Comparison of ENCODE assay signal across 25 mouse cellular contexts in genomic region chr6:6070015-6070414, GRCm38 (mm10).
DNase-seq lines count a peak whose midpoint lies in the region; ATAC-seq and TF ChIP-seq lines count a peak whose summit lies in the region.
"Had no signal": no experiment of that assay in that cellular context is flagged by ENCODE, and none has a peak within 500 bp of the region (broad histone marks: within the 10 kb centered on the region; RNA-seq: fewer than 3 reads in every experiment).

No protein-coding gene starts in this region.

- no peak overlapping the region for H3K4me2 ChIP-seq in liver, postnatal 0 days (ENCODE audit: low read depth, low read length)
- H3K4me2 ChIP-seq in liver, embryonic 12.5 days: no peak overlapping the region
- H3K4me2 ChIP-seq: embryonic facial prominence, embryonic 12.5 days; embryonic facial prominence, embryonic 15.5 days; heart, embryonic 13.5 days; hindbrain, embryonic 13.5 days had no signal

- no peak overlapping the region for H3K4me3 ChIP-seq in liver, postnatal 0 days (ENCODE audit: low read depth, low read length)
- H3K4me3 ChIP-seq in liver, embryonic 12.5 days: no peak overlapping the region
- H3K4me3 ChIP-seq in hindbrain, embryonic 10.5 days: no peak overlapping the region
- H3K4me3 ChIP-seq: embryonic facial prominence, embryonic 12.5 days; embryonic facial prominence, embryonic 15.5 days; heart, adult 2 months; heart, embryonic 10.5 days; heart, embryonic 13.5 days; hindbrain, embryonic 13.5 days had no signal

- no peak overlapping the region for H3K27ac ChIP-seq in liver, postnatal 0 days (ENCODE audit: low read depth)
- no peak overlapping the region for H3K27ac ChIP-seq in liver, embryonic 12.5 days
- no peak overlapping the region for H3K27ac ChIP-seq in hindbrain, embryonic 10.5 days
- H3K27ac ChIP-seq: embryonic facial prominence, embryonic 12.5 days; embryonic facial prominence, embryonic 15.5 days; heart, adult 2 months; heart, embryonic 10.5 days; heart, embryonic 13.5 days; hindbrain, embryonic 13.5 days had no signal

- no peaks in the 10 kb centered on the region for H3K9me3 ChIP-seq in liver, postnatal 0 days (ENCODE audit: low read length)
- no peaks in the 10 kb centered on the region for H3K9me3 ChIP-seq in liver, embryonic 12.5 days (replicated peaks)
- no peaks in the 10 kb centered on the region for H3K9me3 ChIP-seq in hindbrain, embryonic 10.5 days
- H3K9me3 ChIP-seq: embryonic facial prominence, embryonic 12.5 days; embryonic facial prominence, embryonic 15.5 days; heart, embryonic 10.5 days; heart, embryonic 13.5 days; hindbrain, embryonic 13.5 days had no signal

- intact Hi-C loops in heart, postnatal 36 days (cut with DNase I): no loop called here

- H3K4me1 ChIP-seq in liver, postnatal 0 days (ENCODE audit: insufficient read depth): peaks cover 3% of the 10 kb centered on the region; the same call in 1 of the 2 replicates
- H3K4me1 ChIP-seq in liver, embryonic 12.5 days: 0 out of 2 replicates have a peak, but pooled peaks cover 6% of the 10 kb centered on the region
- peaks cover 15% of the 10 kb centered on the region for H3K4me1 ChIP-seq in hindbrain, embryonic 10.5 days (replicated peaks)

- peak; percentile 39 for DNase-seq in heart, adult 11 months
- DNase-seq in heart, postnatal 36 days: no peak
- DNase-seq in liver, postnatal 0 days: no peak
- DNase-seq in ES-CJ7 (ENCODE audit: low read depth, low spot score) (peak; percentile 48), ZHBTc4 (ENCODE audit: low read depth, low spot score) (peak; percentile 25)
- DNase-seq in layer of hippocampus, postnatal 14 days (ENCODE audit: low spot score in 2 of 2): no peak
- no peak for DNase-seq in hindbrain, embryonic 10.5 days (ENCODE audit: low spot score)
- DNase-seq: adrenal gland, adult 2 months; adrenal gland, postnatal 14 days; cerebellum, adult 11 months; cerebellum, adult 2 months; cerebellum, adult 9-11 months; cerebellum, postnatal 25 days; gastrocnemius, postnatal 25 days; heart, adult 2 months; heart, postnatal 14 days had no signal

- TF ChIP-seq EP300 in liver, postnatal 0 days (IDR thresholded peaks at IDR 0.05; ENCODE audit: low read depth): no peak

- no peak overlapping the region for H3K9ac ChIP-seq in liver, postnatal 0 days (replicated peaks)
- H3K9ac ChIP-seq in liver, embryonic 12.5 days: no peak overlapping the region
- H3K9ac ChIP-seq: embryonic facial prominence, embryonic 12.5 days; embryonic facial prominence, embryonic 15.5 days; forebrain, postnatal 0 days; heart, embryonic 13.5 days; hindbrain, embryonic 13.5 days had no signal

- H3K36me3 ChIP-seq in liver, postnatal 0 days (replicated peaks; ENCODE audit: insufficient read depth, low read length): peaks cover 12% of the 10 kb centered on the region; the same call in 1 of the 2 replicates
- H3K36me3 ChIP-seq in liver, embryonic 12.5 days: peaks cover 7% of the 10 kb centered on the region; the same call in 1 of the 2 replicates
- H3K36me3 ChIP-seq in hindbrain, embryonic 10.5 days: peaks cover 3% of the 10 kb centered on the region; the same call in 1 of the 2 replicates
- H3K36me3 ChIP-seq: embryonic facial prominence, embryonic 12.5 days; embryonic facial prominence, embryonic 15.5 days; heart, embryonic 10.5 days; hindbrain, embryonic 13.5 days had no signal

- ATAC-seq in liver, postnatal 0 days: peak; percentile 44; the same call in 1 of the 2 replicates
- no peak for ATAC-seq in liver, embryonic 12.5 days
- ATAC-seq: forebrain, embryonic 14.5 days; hindbrain, embryonic 16.5 days had no signal

- H3K27me3 ChIP-seq in liver, postnatal 0 days (ENCODE audit: insufficient read depth, low read length): no peaks in the 10 kb centered on the region
- no peaks in the 10 kb centered on the region for H3K27me3 ChIP-seq in liver, embryonic 12.5 days (replicated peaks)
- no peaks in the 10 kb centered on the region for H3K27me3 ChIP-seq in hindbrain, embryonic 10.5 days (ENCODE audit: insufficient read depth, poor library complexity, severe bottlenecking)
- H3K27me3 ChIP-seq: embryonic facial prominence, embryonic 12.5 days; embryonic facial prominence, embryonic 15.5 days; heart, embryonic 13.5 days; hindbrain, embryonic 13.5 days had no signal

- 34% methylated on average over 3 of the region's 3 CpGs for WGBS in liver, postnatal 0 days (ENCODE audit: insufficient replicate concordance)
- 47% methylated on average over 3 of the region's 3 CpGs for WGBS in liver, embryonic 12.5 days (ENCODE audit: insufficient replicate concordance)
- WGBS in hindbrain, embryonic 10.5 days: 6% methylated on average over 3 of the region's 3 CpGs

- no peak for TF ChIP-seq CTCF in liver, postnatal 0 days (IDR thresholded peaks at IDR 0.05; ENCODE audit: low read depth)

Comparison
In these comparisons a context has a peak if more than half of its experiments do, and no peak if none do; other contexts are left out.
1. DNase-seq: peak in heart, adult 11 months (single experiment), ES-CJ7 (single experiment) and ZHBTc4 (single experiment); none in heart, postnatal 36 days (0 of 2), liver, postnatal 0 days (single experiment), layer of hippocampus, postnatal 14 days (0 of 2) and hindbrain, embryonic 10.5 days (single experiment).